Mouse (Mus musculus): Measurements from ENCODE around the gene Mrpl51.
A peak's percentile ranks its signal among the peaks of the same experiment; 100 is the strongest.
"Not testable (repeated sequence)": the region's sequence is repeated elsewhere in the genome, so short reads cannot be mapped to it uniquely, and the experiment has no call there.

The Mrpl51 gene

GRCm38 (mm10) chr6:125159773-125160557 is 31.6 kb upstream of the Mrpl51 start:
- DNase-seq (ENCODE audit: low spot score): no peak

- DNase-seq (ENCODE audit: low spot score): no peak
These were observed 31.1 kb upstream of the Mrpl51 start for GRCm38 (mm10) chr6:125160558-125160853.

GRCm38 (mm10) chr6:125160854-125161760 is 30.5 kb upstream of the Mrpl51 start:
- DNase-seq (ENCODE audit: low spot score): peak; percentile 88

GRCm38 (mm10) chr6:125161971-125162370 is 29.6 kb upstream of the Mrpl51 start:
- peak; percentile 80 for DNase-seq (ENCODE audit: low spot score)

- DNase-seq (ENCODE audit: low spot score): not testable (repeated sequence)
These were observed 28.8 kb upstream of the Mrpl51 start for GRCm38 (mm10) chr6:125162615-125163305.

- DNase-seq (ENCODE audit: low spot score): peak; percentile 43
These were observed 27.6 kb upstream of the Mrpl51 start for GRCm38 (mm10) chr6:125163801-125164657.

GRCm38 (mm10) chr6:125164672-125165327 is 26.8 kb upstream of the Mrpl51 start:
- DNase-seq (ENCODE audit: low spot score): peak; percentile 78

GRCm38 (mm10) chr6:125165328-125165891 is 26.2 kb upstream of the Mrpl51 start:
- DNase-seq (ENCODE audit: low spot score): peak; percentile 95

- peak; percentile 85 for DNase-seq (ENCODE audit: low spot score)
These were observed 25.4 kb upstream of the Mrpl51 start, which contains the start of gene Gapdh for GRCm38 (mm10) chr6:125166051-125166751. Gapdh (minus strand) TSS chr6:125166467.

GRCm38 (mm10) chr6:125166861-125167650 is 24.5 kb upstream of the Mrpl51 start:
- DNase-seq (ENCODE audit: low spot score): peak; percentile 65

GRCm38 (mm10) chr6:125168086-125168485 is 23.5 kb upstream of the Mrpl51 start:
- DNase-seq (ENCODE audit: low spot score): no peak

GRCm38 (mm10) chr6:125170194-125170593 is 21.4 kb upstream of the Mrpl51 start:
- DNase-seq (ENCODE audit: low spot score): no peak

- no peak for DNase-seq (ENCODE audit: low spot score)
These were observed 19.1 kb upstream of the Mrpl51 start for GRCm38 (mm10) chr6:125172474-125172873.

- DNase-seq (ENCODE audit: low spot score): no peak
These were observed 18.3 kb upstream of the Mrpl51 start for GRCm38 (mm10) chr6:125173256-125173655.

- DNase-seq (ENCODE audit: low spot score): no peak
These were observed 16.1 kb upstream of the Mrpl51 start for GRCm38 (mm10) chr6:125175469-125175868.

- no peak for DNase-seq (ENCODE audit: low spot score)
These were observed 12.0 kb upstream of the Mrpl51 start for GRCm38 (mm10) chr6:125179601-125180000.

GRCm38 (mm10) chr6:125182133-125182532 is 9.5 kb upstream of the Mrpl51 start:
- DNase-seq (ENCODE audit: low spot score): no peak

GRCm38 (mm10) chr6:125186203-125186602 is 5.4 kb upstream of the Mrpl51 start:
- no peak for DNase-seq (ENCODE audit: low spot score)

- no peak for DNase-seq (ENCODE audit: low spot score)
These were observed 785 bp upstream of the Mrpl51 start for GRCm38 (mm10) chr6:125190816-125191215.
